In genomic region chr9:67024889-67025692, GRCm38 (mm10) we compare ENCODE assay signal across 8 mouse cellular contexts. TPM values are rescaled to one million over a fixed set of nuclear protein-coding genes. Genes with fewer than 3 reads are reported as not detected.
DNase-seq lines count a peak whose midpoint lies in the region; ATAC-seq and TF ChIP-seq lines count a peak whose summit lies in the region.

No protein-coding gene starts in this region.

- no peak overlapping the region for H3K9ac ChIP-seq in heart, embryonic 16.5 days (ENCODE audit: low read length)

- peaks cover 44% of the 10 kb centered on the region for H3K36me3 ChIP-seq in heart, embryonic 16.5 days (ENCODE audit: control insufficient read depth, insufficient read depth)
- H3K36me3 ChIP-seq in myocyte (ENCODE audit: control insufficient read depth, insufficient read depth) = peaks cover 84% of the 10 kb centered on the region

- H3K9me3 ChIP-seq in heart, embryonic 16.5 days (replicated peaks; ENCODE audit: control insufficient read depth, low read length) = no peaks in the 10 kb centered on the region

- peak; percentile 31 for DNase-seq in cerebellum, adult 9-11 months
- DNase-seq in cerebellum, adult 11-12 months = no peak
- DNase-seq in adrenal gland, postnatal 25 days = peak; percentile 69
- DNase-seq in right cerebral cortex, postnatal 14 days = no peak
- DNase-seq in thymus, adult 18-20 months = no peak

- no peak overlapping the region for H3ac ChIP-seq in myocyte (ENCODE audit: control insufficient read depth, insufficient read length)

- peak overlapping the region; percentile 56 for H3K27ac ChIP-seq in heart, embryonic 16.5 days (ENCODE audit: low read length)

- ATAC-seq in heart, embryonic 16.5 days (replicated peaks; ENCODE audit: extremely low read depth, insufficient read depth, low FRiP score) = 0 out of 2 replicates have a peak, but pooled peaks have one; percentile 21
- no peak for ATAC-seq in CD4-positive, CD25-positive, alpha-beta regulatory T cell, adult 4 months

- peak; percentile 40 for TF ChIP-seq POLR2A in myocyte (IDR thresholded peaks at IDR 0.05; ENCODE audit: insufficient read length, low read depth)

- 27% methylated on average over 17 of the region's 17 CpGs for WGBS in heart, embryonic 16.5 days

- peaks cover 26% of the 10 kb centered on the region for H3K4me1 ChIP-seq in heart, embryonic 16.5 days (ENCODE audit: control insufficient read depth, insufficient read depth, low read length)

- H3K79me2 ChIP-seq in myocyte (ENCODE audit: control insufficient read depth, insufficient read depth) = peaks cover 3% of the 10 kb centered on the region

- no peak overlapping the region for H3K4me2 ChIP-seq in heart, embryonic 16.5 days (ENCODE audit: low read depth, low read length)
- H3K4me2 ChIP-seq in myocyte (ENCODE audit: low read depth) = peak overlapping the region; percentile 41

- H3K4me3 ChIP-seq in heart, embryonic 16.5 days (ENCODE audit: low read length) = no peak overlapping the region
- H3K4me3 ChIP-seq in myocyte = no peak overlapping the region

- no peaks in the 10 kb centered on the region for H3K27me3 ChIP-seq in heart, embryonic 16.5 days (ENCODE audit: control insufficient read depth, insufficient read depth, low read length)
- no peaks in the 10 kb centered on the region for H3K27me3 ChIP-seq in myocyte (ENCODE audit: control insufficient read depth, insufficient read depth, insufficient read length)

TF ChIP-seq in myocyte, 11 proteins besides CTCF, POLR2A, EP300 and RAD21:
- TF ChIP-seq MYOG (IDR thresholded peaks at IDR 0.05; ENCODE audit: control insufficient read depth in 1 of 3, insufficient read depth in 1 of 3, insufficient read length in 2 of 3, low read depth in 2 of 3) = peak in 1 of 3 experiments; percentile 12
- TF ChIP-seq CEBPB (IDR thresholded peaks at IDR 0.05; ENCODE audit: insufficient read depth, poor library complexity, severe bottlenecking) = peak; percentile 79
- TF ChIP-seq POLR2AphosphoS2 (IDR thresholded peaks at IDR 0.05; ENCODE audit: insufficient read length, low read depth) = peak; percentile 77
- TF ChIP-seq E2F4 (IDR thresholded peaks at IDR 0.05; ENCODE audit: insufficient read depth) = no peak
- peak; percentile 27 for TF ChIP-seq MAX (IDR thresholded peaks at IDR 0.05; ENCODE audit: low read depth)
TF ChIP-seq in myocyte: peak in this region for 4.

RNA-seq across cellular contexts. Expression of gene Tpm1, which starts 24.1 kb away (rescaled TPM):
- 166 and 180 TPM in 2 replicates for total RNA-seq in adrenal gland, postnatal 25 days (2021)
- polyA plus RNA-seq in heart, embryonic 16.5 days (2015; fragmentation: Nextera tagmentation; extraction: Ambion mirVana) = 5,077 and 5,310 TPM in 2 replicates
- polyA plus RNA-seq in myocyte (2012; fragmentation: generic; extraction: Trizol) = 1,921 TPM
- polyA plus RNA-seq in CD4-positive, CD25-positive, alpha-beta regulatory T cell, adult 4 months (2017; shearing (Covaris generic)) = 10 to 100 TPM; 25.6 to 42.4 TPM

RNA-seq across cellular contexts. Expression of gene Lactb, which starts 49.8 kb away (rescaled TPM):
- total RNA-seq in adrenal gland, postnatal 25 days (2021) = 16.6 and 18.5 TPM in 2 replicates
- polyA plus RNA-seq in heart, embryonic 16.5 days (2015; fragmentation: Nextera tagmentation; extraction: Ambion mirVana) = 5.4 and 6.3 TPM in 2 replicates
- polyA plus RNA-seq in myocyte (2012; fragmentation: generic; extraction: Trizol) = 6.6 TPM
- polyA plus RNA-seq in CD4-positive, CD25-positive, alpha-beta regulatory T cell, adult 4 months (2017; shearing (Covaris generic)) = 1 to 10 TPM; 3.0 to 5.8 TPM

Comparison
In these comparisons a context has a peak if more than half of its experiments do, and no peak if none do; other contexts are left out.
1. DNase-seq: peak in cerebellum, adult 9-11 months (single experiment) and adrenal gland, postnatal 25 days (single experiment); none in cerebellum, adult 11-12 months (single experiment), right cerebral cortex, postnatal 14 days (single experiment) and thymus, adult 18-20 months (0 of 2).
2. RNA of gene Tpm1, which starts 24.1 kb away (polyA plus RNA-seq): 5,077 to 5,310 TPM in heart, embryonic 16.5 days and 1,921 TPM in myocyte (single experiment); 25.6 to 42.4 TPM in CD4-positive, CD25-positive, alpha-beta regulatory T cell, adult 4 months; every median in the first group is over 10 times any median in the second.